Comparison of ENCODE assay signal across 12 mouse cellular contexts in the genomic region with DNA sequence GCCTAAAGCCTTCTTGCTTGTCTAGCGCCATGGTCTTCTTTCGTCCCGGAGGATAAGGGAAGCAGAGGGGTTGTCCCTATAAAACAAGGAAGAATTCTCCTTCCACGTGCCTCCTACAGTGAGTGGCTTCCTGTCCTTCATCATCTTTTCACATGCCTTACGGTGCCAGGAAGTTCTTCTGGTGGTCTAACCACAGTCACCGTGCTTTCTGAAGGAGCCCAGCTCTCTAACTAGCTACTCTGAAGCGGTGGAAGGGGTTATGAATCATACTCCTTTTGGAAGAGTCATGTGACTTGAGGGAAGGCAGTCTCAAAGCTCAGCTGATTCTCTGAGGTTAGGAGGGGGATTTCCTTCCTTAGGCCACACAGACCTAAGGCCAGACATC. TPM values are rescaled to one million over a fixed set of nuclear protein-coding genes. Genes with fewer than 3 reads are reported as not detected.
DNase-seq lines count a peak whose midpoint lies in the region; ATAC-seq and TF ChIP-seq lines count a peak whose summit lies in the region.
"Had no signal": no experiment of that assay in that cellular context is flagged by ENCODE, and none has a peak within 500 bp of the region (broad histone marks: within the 10 kb centered on the region; RNA-seq: fewer than 3 reads in every experiment).

No protein-coding gene starts in this region.

- TF ChIP-seq EP300 in heart, postnatal 0 days (IDR thresholded peaks at IDR 0.05; ENCODE audit: low read depth): no peak
- TF ChIP-seq EP300 in liver, postnatal 0 days (IDR thresholded peaks at IDR 0.05; ENCODE audit: low read depth): no peak

- 54% methylated on average over 7 of the region's 7 CpGs for WGBS in heart, postnatal 0 days
- WGBS in liver, postnatal 0 days (ENCODE audit: insufficient replicate concordance): 25% methylated on average over 7 of the region's 7 CpGs

- no peak overlapping the region for H3K27ac ChIP-seq in heart, postnatal 0 days (ENCODE audit: low read depth)
- peak overlapping the region; percentile 65 for H3K27ac ChIP-seq in liver, postnatal 0 days (ENCODE audit: low read depth)

- H3K4me3 ChIP-seq in heart, postnatal 0 days (ENCODE audit: low read depth, low read length): no peak overlapping the region
- no peak overlapping the region for H3K4me3 ChIP-seq in liver, postnatal 0 days (ENCODE audit: low read depth, low read length)
- H3K4me3 ChIP-seq: erythroblast, embryonic 14.5 days had no signal

- no peaks in the 10 kb centered on the region for H3K36me3 ChIP-seq in heart, postnatal 0 days (replicated peaks; ENCODE audit: control insufficient read depth, insufficient read depth, low read length)
- H3K36me3 ChIP-seq in liver, postnatal 0 days (replicated peaks; ENCODE audit: insufficient read depth, low read length): peaks cover 10% of the 10 kb centered on the region

- H3K9me3 ChIP-seq in heart, postnatal 0 days (replicated peaks; ENCODE audit: control insufficient read depth, low read length): no peaks in the 10 kb centered on the region
- H3K9me3 ChIP-seq in liver, postnatal 0 days (ENCODE audit: low read length): 0 out of 2 replicates have a peak, but pooled peaks cover 2% of the 10 kb centered on the region

- H3K4me1 ChIP-seq in heart, postnatal 0 days (ENCODE audit: control insufficient read depth, insufficient read depth): no peaks in the 10 kb centered on the region
- peaks cover 10% of the 10 kb centered on the region; the same call in 1 of the 2 replicates for H3K4me1 ChIP-seq in liver, postnatal 0 days (ENCODE audit: insufficient read depth)

- peak; percentile 12; the same call in 1 of the 2 replicates for ATAC-seq in heart, postnatal 0 days (ENCODE audit: insufficient read depth, low read depth)
- peak; percentile 48 for ATAC-seq in activated CD4-positive, CD25-positive, alpha-beta regulatory T cell, adult 4 months
- peak; percentile 43 for ATAC-seq in liver, postnatal 0 days

- H3K27me3 ChIP-seq in heart, postnatal 0 days (ENCODE audit: control insufficient read depth, insufficient read depth, low read length): no peaks in the 10 kb centered on the region
- H3K27me3 ChIP-seq in liver, postnatal 0 days (ENCODE audit: insufficient read depth, low read length): no peaks in the 10 kb centered on the region

- no peak for DNase-seq in heart, postnatal 0 days (ENCODE audit: low spot score)
- no peak for DNase-seq in heart, postnatal 14 days
- peak; percentile 99 for DNase-seq in 416B (ENCODE audit: low read depth)
- no peak for DNase-seq in liver, postnatal 0 days
- DNase-seq in embryo, embryonic 10.5 days (ENCODE audit: low spot score): no peak
- DNase-seq in frontal cortex, postnatal 36 days (ENCODE audit: low spot score in 2 of 2): no peak
- no peak for DNase-seq in retina, embryonic 14.5 days (ENCODE audit: low spot score)
- DNase-seq: adrenal gland, postnatal 14 days; cerebellum, postnatal 25 days; retina, postnatal 1 day had no signal

- H3K9ac ChIP-seq in heart, postnatal 0 days (replicated peaks; ENCODE audit: low read depth, low read length): no peak overlapping the region
- H3K9ac ChIP-seq in liver, postnatal 0 days (replicated peaks): no peak overlapping the region

- TF ChIP-seq CTCF in heart, postnatal 0 days (IDR thresholded peaks at IDR 0.05; ENCODE audit: low read depth): no peak
- no peak for TF ChIP-seq CTCF in liver, postnatal 0 days (IDR thresholded peaks at IDR 0.05; ENCODE audit: low read depth)

- H3K4me2 ChIP-seq in heart, postnatal 0 days (ENCODE audit: low read depth, low read length): no peak overlapping the region
- peak overlapping the region; percentile 14; the same call in 1 of the 2 replicates for H3K4me2 ChIP-seq in liver, postnatal 0 days (ENCODE audit: low read depth, low read length)

- intact Hi-C loops in heart, postnatal 14 days (cut with DNase I): no loop called here

RNA-seq across cellular contexts. Expression of gene Vav1, which starts 11.8 kb away (rescaled TPM):
- total RNA-seq in heart, postnatal 0 days (2014; rRNA removed; ENCODE audit: low replicate concordance): 2.6 and 2.7 TPM in 2 replicates
- 1.0 TPM in 2 replicates for polyA plus RNA-seq in heart, postnatal 0 days (2015; fragmentation: Nextera tagmentation; extraction: Ambion mirVana)
- total RNA-seq in heart, postnatal 14 days (2021): 1 to 10 TPM; 2.2 to 5.5 TPM
- 10 to 100 TPM; 74.1 to 83.7 TPM for polyA plus RNA-seq in activated CD4-positive, CD25-positive, alpha-beta regulatory T cell, adult 4 months (2017; shearing (Covaris generic))
- polyA plus RNA-seq in liver, postnatal 0 days (2015; fragmentation: Nextera tagmentation; extraction: Ambion mirVana): 13.1 and 14.1 TPM in 2 replicates

RNA-seq across cellular contexts. Expression of gene Trip10, which starts 41.4 kb away (rescaled TPM):
- total RNA-seq in heart, postnatal 0 days (2014; rRNA removed; ENCODE audit: low replicate concordance): 26.6 and 28.7 TPM in 2 replicates
- polyA plus RNA-seq in heart, postnatal 0 days (2015; fragmentation: Nextera tagmentation; extraction: Ambion mirVana): 32.3 and 32.4 TPM in 2 replicates
- total RNA-seq in heart, postnatal 14 days (2021): 10 to 100 TPM; 72.3 to 77.5 TPM
- 1 to 10 TPM; 1.7 to 2.5 TPM for polyA plus RNA-seq in activated CD4-positive, CD25-positive, alpha-beta regulatory T cell, adult 4 months (2017; shearing (Covaris generic))
- 9.3 TPM in 2 replicates for polyA plus RNA-seq in liver, postnatal 0 days (2015; fragmentation: Nextera tagmentation; extraction: Ambion mirVana)

RNA-seq across cellular contexts. Expression of gene Gpr108, which starts 42.4 kb away (rescaled TPM):
- 30.1 and 41.2 TPM in 2 replicates for total RNA-seq in heart, postnatal 0 days (2014; rRNA removed; ENCODE audit: low replicate concordance)
- polyA plus RNA-seq in heart, postnatal 0 days (2015; fragmentation: Nextera tagmentation; extraction: Ambion mirVana): 23.3 and 24.5 TPM in 2 replicates
- 10 to 100 TPM; 25.9 to 26.8 TPM for total RNA-seq in heart, postnatal 14 days (2021)
- 10 to 100 TPM; 46.4 to 55.8 TPM for polyA plus RNA-seq in activated CD4-positive, CD25-positive, alpha-beta regulatory T cell, adult 4 months (2017; shearing (Covaris generic))
- 9.0 and 9.2 TPM in 2 replicates for polyA plus RNA-seq in liver, postnatal 0 days (2015; fragmentation: Nextera tagmentation; extraction: Ambion mirVana)
